Mouse (Mus musculus): ENCODE measurements around the gene Fbxo2. TPM values are rescaled to one million over a fixed set of nuclear protein-coding genes. Genes with fewer than 3 reads are reported as not detected.

The Fbxo2 gene
- polyA plus RNA-seq, 1 experiment from 2014 or later, result 5.5 TPM

DNA sequence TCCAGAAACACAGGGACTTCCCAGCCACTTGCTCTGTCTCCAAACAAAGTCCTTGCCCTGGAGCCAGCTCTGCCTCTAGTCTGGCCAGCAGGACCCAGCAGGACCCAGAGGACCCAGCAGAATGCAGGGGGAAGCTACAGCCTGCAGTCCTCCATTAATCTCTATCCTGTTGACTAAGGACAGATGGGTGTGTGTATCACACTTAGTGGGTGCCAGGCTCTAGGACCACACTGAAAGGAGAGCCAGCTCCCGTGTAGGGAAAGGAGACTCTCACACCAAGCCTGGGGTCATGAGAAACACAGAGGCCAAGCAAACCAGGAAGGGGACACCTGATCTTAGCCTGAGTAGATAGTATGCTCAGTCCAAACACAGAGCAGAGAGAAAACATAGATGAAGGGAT is 32.2 kb upstream of the Fbxo2 start:
- peaks cover 15% of the 10 kb centered on the region for H3K4me1 ChIP-seq
- H3K9ac ChIP-seq, result no peak overlapping the region
- no peaks in the 10 kb centered on the region for H3K9me3 ChIP-seq
- H3K4me3 ChIP-seq, result no peak overlapping the region
- H3K4me2 ChIP-seq (replicated peaks), result no peak overlapping the region
- H3K27ac ChIP-seq, result no peak overlapping the region
- no peak for ATAC-seq (ENCODE audit: low FRiP score, low read depth)
- peaks cover 23% of the 10 kb centered on the region for H3K27me3 ChIP-seq
- 50% methylated on average over 1 of the region's 1 CpGs for WGBS
- no peaks in the 10 kb centered on the region for H3K36me3 ChIP-seq

DNA sequence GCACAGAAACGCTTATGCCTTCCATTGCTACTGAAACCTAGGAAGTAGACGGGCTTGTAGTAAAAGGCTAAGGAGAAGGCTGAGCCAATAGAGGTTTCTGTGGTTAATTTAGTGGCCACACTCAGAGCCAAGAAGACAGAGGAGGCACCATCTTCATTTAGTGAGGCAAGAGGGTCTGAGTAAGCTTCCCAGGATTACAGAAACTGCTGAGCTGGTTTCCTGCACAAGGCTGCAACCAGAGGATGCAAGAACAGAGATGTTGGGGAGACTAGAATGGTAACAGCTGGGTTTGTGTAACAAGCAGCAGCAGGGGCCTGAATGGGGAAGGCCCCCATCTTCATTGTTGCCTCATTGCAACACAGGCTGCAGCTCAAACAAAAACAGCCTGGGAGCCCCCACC is 31.7 kb upstream of the Fbxo2 start:
- 59% methylated on average over 2 of the region's 2 CpGs for WGBS
- H3K36me3 ChIP-seq, result no peaks in the 10 kb centered on the region
- peaks cover 23% of the 10 kb centered on the region for H3K27me3 ChIP-seq
- no peak overlapping the region for H3K27ac ChIP-seq
- no peak overlapping the region for H3K4me2 ChIP-seq (replicated peaks)
- no peak overlapping the region for H3K4me3 ChIP-seq
- H3K9me3 ChIP-seq, result no peaks in the 10 kb centered on the region
- no peak overlapping the region for H3K9ac ChIP-seq
- peaks cover 15% of the 10 kb centered on the region for H3K4me1 ChIP-seq
- no peak for ATAC-seq (ENCODE audit: low FRiP score, low read depth)

DNA sequence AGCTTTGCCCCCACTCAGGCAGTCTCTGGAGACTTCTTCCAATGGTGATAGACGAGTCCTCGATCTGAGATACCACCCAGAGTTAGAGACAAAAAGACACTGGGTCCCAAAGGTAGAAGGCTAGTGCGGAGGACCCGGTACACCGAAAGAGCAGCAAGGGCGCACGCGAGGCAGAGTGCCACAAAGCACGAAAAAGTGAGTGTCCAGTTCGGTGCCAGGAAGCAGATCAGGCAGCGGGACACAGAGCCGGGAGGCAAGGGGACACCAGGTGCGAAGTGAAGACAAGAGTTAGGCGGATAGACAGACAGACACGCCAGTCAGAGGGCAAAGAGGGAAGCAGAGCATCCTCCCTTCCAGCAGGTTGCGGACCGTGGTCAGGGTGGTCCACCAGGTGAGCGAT is 30.3 kb upstream of the Fbxo2 start, which contains the start of gene Mad2l2:
Gene Mad2l2, plus strand, starts transcription at position 252 of the 400 bp plus-strand sequence.
- Histone ChIP-seq H3K9me3 (no peaks in the 10 kb centered on the region), H3K4me3 (peak within 1 kb of the TSS; percentile 79), H3K4me1 (peaks cover 15% of the 10 kb centered on the region), H3K4me2 (replicated peaks) (peak within 1 kb of the TSS; percentile 91), H3K27ac (peak within 1 kb of the TSS; percentile 67; the same call in 1 of the 2 replicates), H3K9ac (peak within 1 kb of the TSS; percentile 87), H3K27me3 (peaks cover 23% of the 10 kb centered on the region), H3K36me3 (no peaks in the 10 kb centered on the region)
- WGBS, result 1% methylated on average over 18 of the region's 18 CpGs
- peak; percentile 21; the same call in 1 of the 2 replicates for ATAC-seq (ENCODE audit: low FRiP score, low read depth)

DNA sequence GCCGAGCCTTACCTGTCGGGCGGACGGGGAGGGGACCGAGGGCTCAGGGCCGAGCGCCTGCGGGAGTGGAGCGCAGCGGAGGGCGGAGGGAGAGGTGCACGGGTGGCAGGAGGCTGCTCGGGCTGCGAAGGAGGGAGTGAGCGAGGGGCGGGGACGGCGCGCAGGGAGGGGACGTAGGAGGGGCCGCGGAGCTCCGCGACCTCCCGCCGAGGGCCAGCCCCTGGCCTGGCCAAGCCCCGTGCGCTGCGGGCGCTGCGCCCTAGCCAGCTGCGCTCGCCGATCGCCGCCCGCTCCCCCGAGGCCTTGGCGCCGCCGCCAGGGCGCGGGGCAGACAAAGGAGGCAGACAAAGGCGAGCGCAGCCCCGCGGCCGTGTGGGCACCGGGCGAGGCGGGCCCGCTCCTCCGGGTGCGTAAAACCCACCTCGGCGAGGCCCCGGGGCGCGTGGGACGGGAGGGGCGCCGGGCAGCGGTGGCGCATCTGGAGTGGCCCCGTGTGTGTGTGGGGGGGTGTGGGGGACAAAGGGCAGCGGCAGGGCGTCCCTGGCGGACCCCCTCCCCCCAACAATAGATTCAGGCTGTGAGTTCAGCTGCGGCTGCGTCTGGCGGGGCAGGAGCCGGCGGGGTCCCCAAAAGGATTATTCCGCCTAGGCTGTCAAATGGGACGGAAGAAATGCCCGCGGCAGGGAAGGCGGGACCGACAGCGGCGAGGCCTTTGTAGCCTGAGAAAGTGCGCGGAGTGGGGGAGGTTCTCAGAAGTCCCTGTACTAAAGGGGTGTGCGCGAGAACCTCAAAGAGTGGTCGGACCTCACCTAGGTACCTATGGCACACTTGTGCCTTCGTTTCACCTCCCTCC is 29.6 kb upstream of the Fbxo2 start, which contains the start of gene Draxin:
Gene Draxin, minus strand, starts transcription at position 138 of the 853 bp plus-strand sequence.
- ATAC-seq (ENCODE audit: low FRiP score, low read depth), result peak; percentile 89
- H3K36me3 ChIP-seq, result no peaks in the 10 kb centered on the region
- peak within 1 kb of the TSS; percentile 79 for H3K4me3 ChIP-seq
- WGBS, result under 1% methylated on average over 79 of the region's 87 CpGs
- H3K9me3 ChIP-seq, result no peaks in the 10 kb centered on the region
- H3K27me3 ChIP-seq, result peaks cover 23% of the 10 kb centered on the region
- peaks cover 15% of the 10 kb centered on the region for H3K4me1 ChIP-seq
- peak within 1 kb of the TSS; percentile 91 for H3K4me2 ChIP-seq (replicated peaks)
- H3K9ac ChIP-seq, result peak within 1 kb of the TSS; percentile 87
- H3K27ac ChIP-seq, result peak within 1 kb of the TSS; percentile 67; the same call in 1 of the 2 replicates

DNA sequence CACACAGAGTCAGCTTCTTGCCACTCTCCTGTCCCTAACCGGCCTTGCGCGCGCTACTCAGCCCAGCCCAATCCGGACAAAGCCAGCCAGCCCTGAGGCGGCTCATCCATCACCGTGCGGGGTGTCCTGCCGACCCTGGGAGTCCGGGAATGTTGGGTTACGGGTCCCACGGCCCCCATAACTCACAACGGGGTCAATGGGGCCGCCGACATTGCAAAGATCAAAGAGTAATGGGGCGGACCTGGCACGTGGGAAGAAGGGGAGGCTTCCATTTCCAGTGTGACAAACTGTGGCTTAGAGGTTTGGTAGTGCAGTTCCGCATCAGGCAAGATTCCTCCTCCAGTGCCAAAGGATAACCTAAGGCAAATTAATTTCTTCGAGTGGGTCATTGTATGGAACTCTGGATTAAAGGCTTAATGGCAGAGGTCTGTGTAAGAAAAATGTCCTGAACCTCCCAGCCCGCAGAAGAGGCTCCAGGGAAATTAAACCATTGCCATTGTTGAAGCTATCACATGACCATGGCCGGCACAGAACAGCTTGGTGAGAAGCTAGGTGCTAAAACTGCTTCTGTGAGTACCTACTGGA is 28.8 kb upstream of the Fbxo2 start:
- H3K27me3 ChIP-seq, result peaks cover 23% of the 10 kb centered on the region
- H3K4me2 ChIP-seq (replicated peaks), result peak overlapping the region; percentile 91
- H3K4me1 ChIP-seq, result peaks cover 10% of the 10 kb centered on the region
- H3K27ac ChIP-seq, result no peak overlapping the region
- WGBS, result under 1% methylated on average over 21 of the region's 21 CpGs
- H3K9me3 ChIP-seq, result no peaks in the 10 kb centered on the region
- peak; percentile 16; the same call in 1 of the 2 replicates for ATAC-seq (ENCODE audit: low FRiP score, low read depth)
- H3K36me3 ChIP-seq, result no peaks in the 10 kb centered on the region
- H3K9ac ChIP-seq, result peak overlapping the region; percentile 67
- peak overlapping the region; percentile 79 for H3K4me3 ChIP-seq

DNA sequence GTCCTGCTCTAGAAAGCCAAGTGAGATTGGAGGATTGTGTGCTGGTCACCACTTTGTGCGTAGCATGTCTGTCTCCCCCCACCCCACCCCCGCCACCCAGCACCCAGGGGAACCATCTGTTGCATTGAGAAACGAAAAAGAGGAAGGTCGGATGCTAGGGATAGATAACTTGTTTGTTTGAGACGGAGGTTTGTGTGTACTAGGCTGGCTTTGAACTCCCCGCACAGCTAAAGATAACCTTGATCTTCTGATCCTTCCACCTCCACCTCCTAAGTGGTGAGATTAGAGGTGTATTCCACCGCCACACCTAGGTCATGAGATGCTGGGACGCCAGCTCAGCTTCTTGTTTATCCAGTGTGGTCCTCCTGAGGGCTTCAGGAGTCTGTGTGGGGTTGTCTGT is 25.4 kb upstream of the Fbxo2 start:
- peaks cover 18% of the 10 kb centered on the region for H3K4me1 ChIP-seq
- H3K27me3 ChIP-seq, result peaks cover 12% of the 10 kb centered on the region
- no peak overlapping the region for H3K4me2 ChIP-seq (replicated peaks)
- no peaks in the 10 kb centered on the region for H3K9me3 ChIP-seq
- no peaks in the 10 kb centered on the region for H3K36me3 ChIP-seq
- no peak overlapping the region for H3K9ac ChIP-seq
- no peak overlapping the region for H3K4me3 ChIP-seq
- no peak overlapping the region for H3K27ac ChIP-seq
- WGBS, result 83% methylated on average over 8 of the region's 8 CpGs
- no peak for ATAC-seq (ENCODE audit: low FRiP score, low read depth)

DNA sequence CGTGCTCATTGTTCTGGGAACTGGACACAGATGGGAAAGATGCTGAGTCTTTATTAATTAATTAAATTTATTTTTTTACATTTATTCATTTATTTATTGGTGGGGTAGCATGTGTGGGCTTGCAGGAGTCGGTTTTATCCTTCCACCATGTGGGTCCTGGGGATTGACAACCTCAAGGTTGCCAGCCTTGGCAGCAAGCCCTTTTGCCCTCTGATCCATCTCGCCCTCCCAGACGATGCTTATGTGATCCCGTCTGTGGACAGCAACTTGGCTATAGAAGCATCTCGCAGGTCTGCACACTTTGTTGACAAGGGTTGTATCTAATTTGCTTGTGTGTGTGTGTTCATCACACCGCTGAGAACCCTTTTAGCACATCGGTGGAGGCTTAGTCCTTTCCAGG is 22.9 kb upstream of the Fbxo2 start:
- no peaks in the 10 kb centered on the region for H3K36me3 ChIP-seq
- H3K9me3 ChIP-seq, result no peaks in the 10 kb centered on the region
- H3K27me3 ChIP-seq, result peaks cover 4% of the 10 kb centered on the region; the same call in 1 of the 2 replicates
- H3K4me3 ChIP-seq, result no peak overlapping the region
- ATAC-seq (ENCODE audit: low FRiP score, low read depth), result no peak
- H3K9ac ChIP-seq, result no peak overlapping the region
- no peak overlapping the region for H3K27ac ChIP-seq
- 75% methylated on average over 8 of the region's 8 CpGs for WGBS
- H3K4me2 ChIP-seq (replicated peaks), result no peak overlapping the region
- H3K4me1 ChIP-seq, result peaks cover 16% of the 10 kb centered on the region

DNA sequence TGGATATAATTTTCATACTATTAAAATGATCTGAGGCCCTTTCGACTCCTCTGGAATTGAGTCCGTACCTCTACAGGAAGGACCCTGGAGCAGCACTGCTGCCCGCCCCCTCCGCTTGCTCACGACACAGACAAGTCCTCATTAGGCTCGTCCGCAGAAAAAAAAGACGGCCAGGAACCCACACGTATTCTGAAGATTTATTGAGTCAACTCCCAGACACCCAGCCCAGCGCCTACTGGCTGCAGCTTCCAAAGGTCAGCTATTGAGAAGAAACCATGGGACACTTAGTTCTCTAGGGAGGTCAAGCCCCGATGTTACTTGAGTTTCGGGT is 20.7 kb upstream of the Fbxo2 start:
- H3K4me2 ChIP-seq (replicated peaks), result peak overlapping the region; percentile 88
- peaks cover 12% of the 10 kb centered on the region for H3K36me3 ChIP-seq
- under 1% methylated on average over 12 of the region's 12 CpGs for WGBS
- peaks cover 4% of the 10 kb centered on the region; the same call in 1 of the 2 replicates for H3K27me3 ChIP-seq
- peak overlapping the region; percentile 39 for H3K9ac ChIP-seq
- no peaks in the 10 kb centered on the region for H3K9me3 ChIP-seq
- peak overlapping the region; percentile 63 for H3K4me3 ChIP-seq
- 0 out of 2 replicates have a peak overlapping the region, but pooled peaks have one; percentile 82 for H3K27ac ChIP-seq
- peaks cover 16% of the 10 kb centered on the region for H3K4me1 ChIP-seq
- ATAC-seq (ENCODE audit: low FRiP score, low read depth), result peak; percentile 3

DNA sequence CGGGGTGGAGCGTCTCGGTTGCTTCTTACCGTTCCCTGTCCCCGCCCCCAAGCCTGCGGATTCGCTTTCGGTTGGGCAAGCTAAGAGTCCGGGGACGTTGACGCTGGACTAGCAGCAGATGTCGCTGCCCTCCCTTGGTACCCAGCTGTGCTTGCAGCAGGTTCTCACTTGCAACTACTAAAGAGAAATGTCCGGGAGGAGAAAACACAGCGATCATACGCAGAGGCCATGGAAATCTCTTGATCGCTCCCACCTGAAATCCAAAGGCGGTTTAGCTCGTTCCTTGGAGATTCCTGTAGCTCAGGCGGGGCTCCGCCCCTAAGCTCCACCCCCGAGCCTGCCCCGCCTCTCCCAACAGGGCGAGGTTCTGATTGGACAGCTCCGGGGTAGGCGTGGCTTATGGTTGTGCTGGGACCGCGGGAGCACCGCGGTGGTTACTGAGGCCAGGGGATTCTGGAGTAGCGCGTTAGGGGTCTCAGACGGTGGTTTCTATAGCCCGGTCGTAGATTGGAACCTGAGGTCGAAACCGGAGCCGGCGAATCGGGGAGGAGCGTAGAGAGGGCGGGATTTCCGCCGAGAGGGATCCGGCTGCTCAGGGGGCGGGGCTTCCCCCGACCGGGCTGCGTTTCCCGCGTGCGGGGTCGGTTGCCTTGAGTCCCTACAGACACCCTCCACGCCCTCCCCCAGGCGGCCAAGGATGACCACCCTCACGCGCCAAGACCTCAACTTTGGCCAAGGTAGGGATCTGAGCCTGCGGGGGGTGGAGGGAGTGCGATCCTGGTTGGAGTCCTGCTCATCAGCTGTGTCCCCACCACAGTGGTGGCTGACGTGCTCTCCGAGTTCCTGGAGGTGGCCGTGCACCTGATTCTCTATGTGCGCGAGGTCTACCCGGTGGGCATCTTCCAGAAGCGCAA is 20.1 kb upstream of the Fbxo2 start:
- Histone ChIP-seq H3K27me3 (peaks cover 4% of the 10 kb centered on the region; the same call in 1 of the 2 replicates), H3K9me3 (no peaks in the 10 kb centered on the region), H3K9ac (peak overlapping the region; percentile 73), H3K4me2 (replicated peaks) (peak overlapping the region; percentile 88), H3K36me3 (peaks cover 18% of the 10 kb centered on the region), H3K4me3 (peak overlapping the region; percentile 63), H3K27ac (peak overlapping the region; percentile 82; the same call in 1 of the 2 replicates), H3K4me1 (peaks cover 16% of the 10 kb centered on the region)
- under 1% methylated on average over 65 of the region's 65 CpGs for WGBS
- peak; percentile 94 for ATAC-seq (ENCODE audit: low FRiP score, low read depth)

DNA sequence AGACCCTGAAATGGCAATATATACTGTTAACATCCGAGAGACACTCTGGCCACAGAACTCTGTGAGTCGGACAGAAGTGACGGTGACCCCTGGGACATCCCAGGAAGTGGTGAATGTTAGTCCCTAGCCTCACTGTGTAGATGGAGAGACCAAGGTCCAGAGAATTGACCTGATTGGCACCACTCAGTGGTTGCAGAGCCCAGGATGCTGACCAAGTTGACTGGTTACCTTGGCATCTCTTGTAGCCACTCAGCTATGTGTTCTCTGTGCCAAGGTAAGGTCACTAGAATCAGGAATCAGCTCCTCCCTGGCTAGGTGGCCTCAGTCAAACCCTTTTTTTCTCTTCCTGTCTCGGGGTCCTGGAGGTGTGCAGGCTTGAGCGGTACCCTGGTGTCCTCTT is 16.7 kb upstream of the Fbxo2 start:
- H3K27ac ChIP-seq, result no peak overlapping the region
- ATAC-seq (ENCODE audit: low FRiP score, low read depth), result no peak
- H3K36me3 ChIP-seq, result peaks cover 42% of the 10 kb centered on the region
- no peak overlapping the region for H3K4me2 ChIP-seq (replicated peaks)
- 89% methylated on average over 5 of the region's 5 CpGs for WGBS
- H3K9me3 ChIP-seq, result no peaks in the 10 kb centered on the region
- H3K9ac ChIP-seq, result peak overlapping the region; percentile 14; the same call in 1 of the 2 replicates
- H3K4me3 ChIP-seq, result no peak overlapping the region
- peaks cover 16% of the 10 kb centered on the region for H3K4me1 ChIP-seq
- H3K27me3 ChIP-seq, result no peaks in the 10 kb centered on the region

DNA sequence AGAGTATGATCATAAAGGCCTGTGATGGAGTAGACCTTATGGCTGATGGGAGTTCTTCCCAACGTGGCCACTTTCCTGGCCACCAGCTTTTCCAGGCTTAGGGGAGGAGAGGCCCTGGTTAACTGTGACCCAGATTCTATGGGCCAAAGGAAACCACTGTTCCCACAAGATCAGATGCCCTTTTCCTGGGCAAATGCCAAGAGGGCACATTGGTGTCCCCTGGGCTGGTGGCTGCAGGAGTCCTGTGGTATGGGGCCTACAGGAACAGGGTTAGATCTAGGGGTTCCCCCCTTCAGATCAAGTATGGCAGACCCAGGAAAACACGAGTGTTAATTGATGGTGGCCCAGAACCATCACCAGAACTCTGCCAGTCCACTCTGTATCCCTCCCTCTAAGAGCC is 12.7 kb upstream of the Fbxo2 start:
- Histone ChIP-seq H3K36me3 (peaks cover 42% of the 10 kb centered on the region), H3K4me1 (peaks cover 26% of the 10 kb centered on the region), H3K27me3 (no peaks in the 10 kb centered on the region), H3K27ac (no peak overlapping the region), H3K4me2 (replicated peaks) (no peak overlapping the region), H3K9ac (no peak overlapping the region), H3K9me3 (no peaks in the 10 kb centered on the region), H3K4me3 (no peak overlapping the region)
- ATAC-seq (ENCODE audit: low FRiP score, low read depth), result no peak
- 89% methylated on average over 2 of the region's 2 CpGs for WGBS
